In the genomic region with DNA sequence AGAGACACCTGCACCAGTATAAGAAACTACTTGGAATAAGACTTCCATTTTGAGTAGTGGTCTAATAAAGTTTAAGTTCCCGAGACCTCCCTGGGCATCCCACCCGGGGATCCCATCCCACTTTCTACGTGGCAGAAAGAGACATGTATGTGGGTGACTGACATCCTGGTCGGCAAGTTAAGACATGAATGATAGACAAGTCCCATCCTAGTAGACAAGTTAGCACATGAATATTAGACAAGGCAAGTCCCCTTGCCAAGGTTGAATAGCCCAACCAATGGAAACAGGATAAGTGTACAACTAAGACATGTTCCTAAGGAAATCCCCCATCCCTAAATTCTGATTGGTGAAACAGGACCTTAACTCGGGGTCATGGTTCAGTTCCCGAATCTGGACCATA, we compare ENCODE assay signal across 25 mouse cellular contexts.
"Had no signal": no experiment of that assay in that cellular context is flagged by ENCODE, and none has a peak within 500 bp of the region (broad histone marks: within the 10 kb centered on the region; RNA-seq: fewer than 3 reads in every experiment).

No protein-coding gene starts in this region.

- H3K27me3 ChIP-seq: embryonic facial prominence, embryonic 13.5 days; embryonic facial prominence, embryonic 15.5 days; forebrain, embryonic 15.5 days had no signal

- H3K4me2 ChIP-seq: embryonic facial prominence, embryonic 12.5 days; embryonic facial prominence, embryonic 13.5 days; embryonic facial prominence, embryonic 15.5 days; forebrain, embryonic 12.5 days; forebrain, embryonic 13.5 days; forebrain, embryonic 15.5 days had no signal

- H3K9ac ChIP-seq: embryonic facial prominence, embryonic 12.5 days; embryonic facial prominence, embryonic 13.5 days; embryonic facial prominence, embryonic 15.5 days; forebrain, embryonic 12.5 days; forebrain, embryonic 13.5 days; forebrain, embryonic 15.5 days; forebrain, postnatal 0 days had no signal

- H3K27ac ChIP-seq: embryonic facial prominence, embryonic 10.5 days; embryonic facial prominence, embryonic 12.5 days; embryonic facial prominence, embryonic 13.5 days; embryonic facial prominence, embryonic 15.5 days; forebrain, embryonic 10.5 days; forebrain, embryonic 12.5 days; forebrain, embryonic 13.5 days; forebrain, embryonic 15.5 days; gastrocnemius, adult 2 months; heart, adult 2 months had no signal

- H3K4me3 ChIP-seq: embryonic facial prominence, embryonic 10.5 days; embryonic facial prominence, embryonic 12.5 days; embryonic facial prominence, embryonic 13.5 days; embryonic facial prominence, embryonic 15.5 days; erythroblast, embryonic 14.5 days; forebrain, embryonic 10.5 days; forebrain, embryonic 12.5 days; forebrain, embryonic 13.5 days; forebrain, embryonic 15.5 days; gastrocnemius, adult 2 months; heart, adult 2 months had no signal

- H3K9me3 ChIP-seq: embryonic facial prominence, embryonic 10.5 days; embryonic facial prominence, embryonic 12.5 days; embryonic facial prominence, embryonic 13.5 days; embryonic facial prominence, embryonic 15.5 days; forebrain, embryonic 10.5 days; forebrain, embryonic 12.5 days; forebrain, embryonic 13.5 days; forebrain, embryonic 15.5 days had no signal

- H3K4me1 ChIP-seq: embryonic facial prominence, embryonic 12.5 days; embryonic facial prominence, embryonic 13.5 days; embryonic facial prominence, embryonic 15.5 days; forebrain, embryonic 12.5 days; forebrain, embryonic 13.5 days; forebrain, embryonic 15.5 days had no signal

- DNase-seq: cerebellum, adult 9-10 months; cerebellum, adult 9-11 months; cerebellum, postnatal 10 days; cerebellum, postnatal 14 days; cerebellum, postnatal 25 days; cerebellum, postnatal 36 days; embryo, embryonic 11 days; forebrain, postnatal 0 days; gastrocnemius, adult 2 months; gastrocnemius, postnatal 10 days; gastrocnemius, postnatal 14 days; gastrocnemius, postnatal 25 days; gastrocnemius, postnatal 36 days; heart, adult 11 months; heart, adult 18-20 months; heart, adult 2 months had no signal

- H3K36me3 ChIP-seq: embryonic facial prominence, embryonic 10.5 days; embryonic facial prominence, embryonic 12.5 days; embryonic facial prominence, embryonic 13.5 days; embryonic facial prominence, embryonic 15.5 days; forebrain, embryonic 10.5 days; forebrain, embryonic 12.5 days; forebrain, embryonic 15.5 days had no signal
